Mouse (Mus musculus) left cerebral cortex, postnatal 25 days (tissue): ENCODE data around the gene Agpat4. TPM values are rescaled to one million over a fixed set of nuclear protein-coding genes. Genes with fewer than 3 reads are reported as not detected.
A peak's percentile ranks its signal among the peaks of the same experiment; 100 is the strongest.

Source experiments
- DNase-seq, 2 experiments: peaks; one replicate each; pipeline ENCODE4 v3.0.0; 2022; ENCODE audit warnings: low spot score in 2 of 2, mixed read lengths in 1 of 2
- intact Hi-C: fragments of 180-260 bp; cut with DNase I; formaldehyde crosslinking; loops from one replicate; pipeline ENCODE4 v1.15.1; 2025
- total RNA-seq, 2 experiments: library from RNA; stranded (reverse); gene quantifications; 2 replicates each; pipeline ENCODE4 v1.2.3; 2021

Gene Agpat4
- total RNA-seq = 10 to 100 TPM; 60.5 to 65.6 TPM

DNA sequence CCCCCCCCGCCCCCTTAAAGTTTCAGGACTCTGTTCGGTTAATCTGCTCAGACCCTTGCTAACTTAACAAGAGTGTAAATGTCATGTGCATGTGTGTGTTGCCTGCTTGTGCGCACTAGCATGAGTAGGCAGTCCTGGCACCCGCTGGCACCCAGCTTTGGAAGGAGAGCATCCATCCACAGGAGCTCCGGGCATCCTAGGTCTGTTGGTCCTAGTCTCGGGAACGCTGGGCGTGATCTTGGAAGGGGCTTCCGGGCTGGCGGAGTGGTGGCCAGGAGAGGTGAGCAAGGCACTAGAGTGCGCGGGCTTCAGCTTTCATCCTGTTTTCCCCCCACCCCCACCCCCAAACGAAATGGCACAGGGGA, at the start of gene Agpat4:
Agpat4 (plus strand) TSS at position 144 of the 365 bp plus-strand sequence.
- DNase-seq = peak; percentile 31 to 34
- intact Hi-C loops = loop anchor here (5.0 to 10.0 kb wide), 3 partner anchors 81 to 256 kb away; partner anchors contain the start of gene Plg

DNA sequence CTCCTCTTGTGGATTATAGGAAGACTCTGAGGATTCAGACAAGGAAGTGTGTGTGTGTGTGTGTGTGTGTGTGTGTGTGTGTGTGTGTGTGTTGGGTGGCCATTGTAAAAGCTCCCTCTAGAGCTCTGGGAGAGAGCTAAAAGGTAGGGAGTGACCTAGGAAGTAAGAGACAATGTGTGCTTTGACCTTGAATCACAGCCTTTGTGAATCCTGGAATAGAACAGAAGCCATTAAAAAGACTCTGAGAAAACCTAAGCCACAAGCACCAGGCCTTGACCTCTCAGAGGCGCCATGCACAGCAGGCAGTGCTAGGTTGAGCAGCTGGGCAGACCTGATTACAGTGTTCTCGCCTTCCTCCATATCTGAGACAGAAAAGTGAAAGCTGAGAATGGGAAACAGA, 41.7 kb upstream of the Agpat4 start:
- DNase-seq = no peak
- intact Hi-C loops = no loop called here

DNA sequence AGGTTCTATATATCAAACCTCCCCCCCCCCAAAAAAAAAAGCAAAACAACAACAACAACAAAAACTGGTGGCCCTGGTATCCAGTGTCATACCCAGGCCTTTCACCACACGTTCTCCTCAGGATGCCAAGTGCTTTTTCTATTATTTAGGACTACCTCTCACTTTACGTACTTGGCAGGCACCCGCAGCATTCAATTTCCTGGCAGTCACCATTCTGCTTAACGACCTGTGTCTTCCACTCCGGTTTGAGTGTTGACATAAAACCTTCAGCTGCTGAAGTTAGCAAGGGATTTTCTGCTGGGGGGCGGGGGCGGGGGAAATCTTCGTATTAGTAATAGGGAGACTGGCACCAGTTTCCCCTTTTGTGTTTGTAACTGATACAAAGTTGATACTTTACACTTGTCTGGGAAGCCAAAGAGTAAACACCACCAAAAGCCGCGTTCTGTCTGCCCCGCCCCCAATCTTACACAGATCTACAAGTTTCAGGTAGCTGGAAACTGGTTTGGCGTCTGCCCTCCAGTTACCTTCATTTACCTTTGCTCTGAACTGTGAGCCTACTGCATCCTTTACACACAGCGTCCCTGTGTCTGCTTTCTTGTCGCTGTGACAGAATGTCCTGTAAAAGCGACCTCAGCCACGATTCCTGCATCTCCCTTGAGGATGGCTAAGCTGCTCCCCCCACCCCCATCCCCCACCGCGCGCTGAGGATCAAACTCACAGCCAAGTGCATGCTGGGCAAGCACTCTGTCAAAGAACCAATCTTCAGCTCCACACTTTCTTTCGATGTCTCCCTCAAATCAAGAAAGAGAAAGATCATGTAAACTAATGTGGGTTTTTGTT, 37.6 kb upstream of the Agpat4 start:
- intact Hi-C loops = no loop called here

DNA sequence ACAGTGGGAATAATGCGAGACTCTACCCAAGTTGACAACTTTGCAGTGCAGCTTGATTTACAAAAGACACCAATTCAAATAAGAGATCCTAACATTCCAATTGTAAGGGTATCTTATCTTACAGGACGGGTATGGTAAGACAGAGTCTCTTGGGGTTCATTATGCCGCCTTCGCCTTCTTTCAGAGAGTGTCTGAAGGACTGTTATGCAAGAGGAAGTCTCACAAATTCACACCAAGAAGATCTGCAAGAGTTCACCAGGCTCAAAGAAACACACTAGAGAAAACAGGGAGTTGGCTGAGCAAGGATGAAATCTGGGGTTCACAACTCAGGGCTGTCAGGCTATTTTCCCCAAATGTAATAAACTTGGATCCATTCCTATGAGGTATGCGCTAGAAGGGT, 36.3 kb upstream of the Agpat4 start:
- intact Hi-C loops = no loop called here
- DNase-seq = peak in 1 of 2 experiments; percentile 76

More for the DNA sequence above, 37.6 kb upstream of the Agpat4 start:
- no peak for DNase-seq

DNA sequence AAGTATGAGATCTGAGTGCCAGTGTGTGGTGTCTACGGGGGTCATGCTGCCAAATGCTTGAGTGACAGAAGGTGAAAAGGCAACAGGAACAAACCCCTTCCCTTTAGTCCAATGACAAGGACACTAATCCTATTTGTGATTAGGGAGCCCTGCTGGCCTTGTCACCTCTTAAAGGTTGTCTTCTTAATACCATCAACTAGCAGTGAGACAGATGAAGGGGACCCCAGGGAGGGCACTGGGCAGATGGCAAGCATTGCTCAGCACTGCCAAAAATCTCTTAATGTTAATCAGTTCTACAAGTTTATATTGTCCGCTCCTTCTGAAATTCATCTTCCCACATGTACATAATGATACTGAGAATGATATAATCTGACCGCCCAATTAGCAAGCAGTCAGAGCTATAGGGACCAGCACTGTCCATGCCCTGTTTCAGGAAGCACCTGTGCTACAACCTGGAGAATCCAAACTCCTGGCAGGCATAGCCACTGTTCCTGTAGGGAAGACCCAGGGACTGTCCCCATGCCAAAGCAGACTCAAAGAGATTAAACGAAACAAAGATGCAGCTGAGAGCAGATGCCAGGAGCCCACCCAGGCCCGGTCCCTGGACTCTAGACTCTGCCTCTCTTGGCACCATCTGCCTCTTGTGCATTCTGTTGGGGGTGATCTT, 28.1 kb upstream of the Agpat4 start:
- DNase-seq = no peak
- intact Hi-C loops = no loop called here

DNA sequence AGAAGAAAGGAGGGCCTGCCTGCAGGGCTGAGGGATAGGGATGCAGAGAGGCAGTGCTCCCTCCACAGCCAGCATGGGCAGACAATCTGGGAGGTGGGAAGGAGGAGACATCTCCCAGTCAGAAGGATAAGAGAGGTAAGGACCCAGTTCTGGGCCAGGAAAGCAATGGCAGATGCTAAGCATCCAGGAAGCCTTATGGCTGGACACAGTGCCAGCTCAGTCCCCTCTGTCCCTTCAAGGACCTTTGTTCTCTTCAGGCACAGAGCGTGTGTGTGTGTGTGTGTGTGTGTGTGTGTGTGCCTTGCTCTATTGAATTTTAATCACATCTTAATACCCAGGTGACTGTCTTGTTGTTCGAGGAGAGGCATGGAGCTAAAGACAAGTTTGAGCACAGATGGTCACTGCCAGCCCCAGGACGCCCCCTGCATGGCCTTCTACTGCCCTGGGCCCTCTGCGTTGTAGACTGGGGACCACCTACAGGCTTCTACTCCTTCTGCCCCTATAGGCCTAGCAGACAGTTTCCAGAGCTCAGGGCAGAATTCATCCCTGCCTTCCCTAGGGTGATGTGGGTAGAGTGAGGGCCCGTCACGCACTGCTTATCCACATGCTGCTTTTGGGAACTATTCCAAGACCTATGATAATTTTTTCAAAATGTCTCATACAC, 25.5 kb upstream of the Agpat4 start:
- no peak for DNase-seq
- intact Hi-C loops = no loop called here

DNA sequence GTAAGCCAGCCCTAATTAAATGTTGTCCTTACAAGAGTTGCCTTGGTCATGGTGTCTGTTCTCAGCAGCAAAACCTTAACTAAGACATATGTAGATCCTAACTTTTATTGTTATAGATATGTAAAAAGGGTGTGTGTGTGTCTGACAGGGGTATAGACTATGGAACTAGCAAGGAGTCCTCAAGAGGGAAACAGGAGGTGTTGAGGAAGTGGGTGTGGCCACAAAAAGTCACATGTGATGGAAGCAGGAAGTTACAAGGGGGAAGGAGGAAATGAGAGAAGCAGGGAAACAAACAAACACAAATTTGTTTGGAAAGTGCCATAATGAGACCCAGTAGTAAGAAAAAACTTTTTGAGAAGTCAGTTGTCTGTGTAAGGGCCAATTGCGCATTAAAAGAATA, 24.5 kb upstream of the Agpat4 start:
- intact Hi-C loops = no loop called here
- DNase-seq = no peak

DNA sequence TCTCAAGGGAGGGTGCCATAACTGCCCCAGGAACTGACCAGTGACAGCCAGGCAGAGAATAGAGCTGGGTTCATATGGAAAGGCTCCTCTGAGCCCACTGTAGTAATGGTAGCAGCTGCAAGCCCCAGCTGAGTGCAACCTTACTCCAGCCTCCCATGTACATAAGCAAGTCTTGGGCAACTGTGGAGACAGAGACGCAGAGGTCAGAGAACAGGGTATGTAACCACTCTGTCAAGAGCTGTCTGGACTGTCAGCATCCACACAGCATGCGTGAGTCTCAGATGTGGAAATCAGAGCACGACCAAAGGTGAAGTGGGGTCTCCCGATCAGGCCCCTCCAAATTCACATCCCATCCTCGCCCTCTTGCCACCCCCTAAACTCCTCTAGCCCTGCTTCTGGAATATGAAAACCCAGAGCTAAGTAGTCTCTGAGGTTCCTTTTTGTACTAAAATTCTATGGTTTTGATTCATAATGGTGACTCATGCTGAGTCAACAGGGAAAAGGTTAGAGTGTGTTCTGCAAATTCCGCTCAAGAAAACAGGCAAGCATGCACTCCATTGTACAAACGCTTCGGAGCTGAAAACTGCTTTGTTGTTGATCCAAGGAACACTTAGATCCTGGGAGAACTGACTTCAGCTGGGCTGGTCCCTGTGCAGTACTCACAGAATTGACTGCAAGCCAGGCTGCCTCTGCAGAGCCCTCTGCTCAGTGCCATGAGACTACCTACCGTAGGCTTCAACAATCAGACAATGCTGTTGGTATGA, 23.5 kb upstream of the Agpat4 start:
- DNase-seq = peak; percentile 9 to 18
- intact Hi-C loops = no loop called here

DNA sequence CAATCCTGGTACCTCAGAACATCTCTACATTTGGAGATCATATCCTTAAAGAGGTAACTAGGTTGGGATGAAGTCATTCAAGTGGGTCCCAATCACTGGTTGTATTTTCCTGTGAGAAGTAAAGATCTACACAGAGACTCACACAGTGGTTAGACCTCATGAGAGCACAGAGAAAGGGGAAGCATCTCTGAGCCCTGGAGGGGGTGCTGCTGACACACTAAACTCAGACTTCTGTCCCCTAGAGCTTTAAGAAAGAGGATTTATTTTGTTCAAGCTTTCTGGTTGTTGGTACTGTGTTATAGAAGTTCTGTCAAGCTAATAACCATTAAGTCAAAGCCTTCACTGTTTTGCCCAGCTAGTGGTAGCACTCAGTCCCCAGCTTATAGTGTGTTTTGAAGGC, 19.1 kb upstream of the Agpat4 start:
- no peak for DNase-seq
- intact Hi-C loops = no loop called here

DNA sequence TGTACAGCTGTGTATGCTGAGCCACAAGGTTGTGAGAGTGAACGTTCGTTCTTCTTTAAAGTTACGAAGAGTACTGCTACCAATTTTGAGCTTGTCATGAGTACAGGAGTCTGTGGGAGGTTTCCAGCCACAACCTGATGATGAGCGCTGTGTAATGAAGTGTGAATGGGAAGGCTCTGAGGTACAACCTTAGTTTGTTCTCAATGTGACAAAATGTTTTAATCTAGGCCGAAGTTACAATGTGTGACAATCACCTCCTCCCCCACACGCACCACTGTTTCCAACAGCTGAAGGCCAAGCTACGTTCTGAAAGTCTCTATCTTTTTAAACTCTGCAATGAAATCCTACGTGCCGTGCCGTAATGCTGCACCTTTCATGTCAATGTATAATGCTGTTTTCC, 16.2 kb upstream of the Agpat4 start:
- DNase-seq = peak in 1 of 2 experiments; percentile 18
- intact Hi-C loops = no loop called here

DNA sequence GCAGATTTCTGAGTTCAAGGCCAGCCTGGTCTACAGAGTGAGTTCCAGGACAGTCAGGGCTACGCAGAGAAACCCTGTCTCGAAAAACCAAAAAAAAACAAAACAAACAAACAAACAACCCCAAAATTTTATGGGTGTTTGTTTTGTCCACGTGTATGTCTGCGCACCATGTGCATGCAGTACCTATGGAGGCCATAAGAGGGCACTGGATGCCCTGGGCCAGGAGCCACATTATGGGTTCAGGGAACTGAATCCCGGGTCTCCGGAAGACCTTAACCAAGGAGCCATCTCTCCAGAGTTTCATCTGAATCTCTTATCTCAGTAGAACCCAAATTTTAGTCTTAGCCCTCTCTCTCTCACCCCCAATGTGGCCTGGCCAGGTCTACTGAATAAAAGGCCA, 14.7 kb upstream of the Agpat4 start:
- intact Hi-C loops = no loop called here
- no peak for DNase-seq

DNA sequence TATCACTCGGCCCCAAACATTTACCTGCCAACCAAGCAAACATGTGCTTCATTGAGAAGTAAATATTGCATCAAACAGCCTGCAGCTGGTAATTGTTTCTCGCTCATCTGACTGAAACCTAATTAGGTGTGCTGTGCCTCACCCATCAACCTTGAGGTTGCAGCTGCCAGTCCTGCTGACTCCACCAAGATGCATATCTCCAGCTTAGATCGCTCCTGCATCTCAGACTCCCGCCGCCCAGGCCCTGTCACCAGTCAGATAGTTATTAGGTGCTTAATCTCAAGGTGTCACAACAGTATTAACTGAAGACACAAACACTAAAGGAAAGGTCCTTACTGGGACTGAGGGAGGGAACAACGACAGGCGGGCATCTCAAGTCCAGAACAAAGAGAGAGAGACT, 14.3 kb upstream of the Agpat4 start:
- intact Hi-C loops = no loop called here

DNA sequence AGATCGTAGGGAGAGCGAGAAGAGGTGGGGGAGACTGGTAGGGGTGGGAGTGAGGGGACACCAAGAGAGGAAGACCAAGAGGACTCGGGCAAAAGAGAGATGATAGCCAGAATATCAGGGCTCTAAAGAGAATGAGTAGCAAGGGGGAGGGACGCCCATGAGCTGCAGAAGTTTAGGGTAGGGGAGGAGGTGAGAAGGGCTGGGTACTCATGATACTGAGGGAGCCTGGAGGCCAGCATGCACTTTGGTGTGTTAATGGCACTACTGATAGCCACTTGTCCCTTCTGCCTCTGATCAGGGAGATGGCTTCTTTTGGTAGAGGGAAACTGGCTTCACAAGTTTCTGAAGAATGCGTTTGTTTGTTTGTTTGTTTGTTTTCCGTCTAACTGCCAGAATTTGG, 13.8 kb upstream of the Agpat4 start:
- DNase-seq = no peak
- intact Hi-C loops = no loop called here

More for the DNA sequence above, 14.3 kb upstream of the Agpat4 start:
- DNase-seq = no peak

DNA sequence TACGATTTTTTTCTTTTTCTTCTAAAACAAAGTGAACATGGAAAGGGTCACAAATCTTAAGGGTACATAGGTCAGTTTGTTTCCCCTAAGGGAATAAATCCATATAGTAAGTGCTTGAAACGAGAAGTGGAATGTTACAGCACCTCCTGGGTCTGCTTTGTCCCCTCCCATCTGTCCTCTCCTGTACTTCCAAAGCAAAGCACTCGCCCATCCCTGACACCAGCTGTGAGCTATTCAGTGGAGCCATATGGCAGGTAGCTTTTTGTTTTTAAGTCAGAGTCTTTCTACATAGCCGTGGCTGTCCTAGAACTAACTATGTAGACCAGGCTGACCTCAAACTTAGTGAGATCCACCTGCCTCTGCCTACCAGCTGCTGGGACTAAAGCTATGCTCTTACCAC, 12.2 kb upstream of the Agpat4 start:
- no peak for DNase-seq
- intact Hi-C loops = no loop called here

DNA sequence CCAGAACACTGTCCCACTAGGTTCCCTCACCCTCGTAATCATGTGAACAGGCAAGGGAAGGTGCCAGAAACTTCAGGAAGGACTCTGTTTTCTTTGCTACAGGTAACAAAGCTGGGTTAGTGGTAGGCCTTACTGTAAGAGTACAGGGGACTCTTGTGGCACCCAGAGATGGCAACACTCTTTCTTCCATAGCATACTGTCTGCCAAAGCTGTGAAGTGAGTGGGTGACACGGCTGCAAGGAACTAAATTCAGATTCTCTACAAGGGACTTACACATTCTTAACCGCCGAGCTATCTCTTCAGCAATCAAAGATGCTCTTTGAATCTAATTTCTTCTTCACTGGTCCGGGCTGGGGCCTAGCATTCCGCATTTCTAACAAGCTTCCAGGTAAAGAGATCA, 4.9 kb upstream of the Agpat4 start:
- intact Hi-C loops = loop anchor here (10.0 kb wide), 1 partner anchor 261 kb away; the partner anchor contains the start of gene Plg
- DNase-seq = peak in 1 of 2 experiments; percentile 80

DNA sequence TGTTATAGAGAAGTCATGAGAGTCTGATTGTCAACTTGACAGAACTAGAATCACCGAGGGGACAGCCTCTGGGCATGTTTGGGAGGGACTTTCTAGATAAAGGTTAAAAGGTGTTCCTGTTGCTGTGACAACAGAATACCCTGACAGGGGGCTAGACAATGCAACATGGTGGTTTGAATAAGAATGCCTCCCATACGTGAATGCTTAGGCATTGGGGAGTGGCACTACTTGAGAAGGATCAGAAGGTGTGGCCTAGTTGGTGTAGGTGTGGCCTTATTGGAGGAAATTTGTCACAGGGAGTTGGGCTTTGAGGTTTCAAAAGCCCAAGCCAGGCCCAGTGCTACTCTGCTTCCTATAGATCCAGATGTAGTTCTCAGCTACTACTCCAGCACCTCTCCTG, 3.4 kb upstream of the Agpat4 start:
- no peak for DNase-seq
- intact Hi-C loops = loop anchor here (5.0 to 10.0 kb wide), 3 partner anchors 78 to 260 kb away; partner anchors contain the start of gene Plg

DNA sequence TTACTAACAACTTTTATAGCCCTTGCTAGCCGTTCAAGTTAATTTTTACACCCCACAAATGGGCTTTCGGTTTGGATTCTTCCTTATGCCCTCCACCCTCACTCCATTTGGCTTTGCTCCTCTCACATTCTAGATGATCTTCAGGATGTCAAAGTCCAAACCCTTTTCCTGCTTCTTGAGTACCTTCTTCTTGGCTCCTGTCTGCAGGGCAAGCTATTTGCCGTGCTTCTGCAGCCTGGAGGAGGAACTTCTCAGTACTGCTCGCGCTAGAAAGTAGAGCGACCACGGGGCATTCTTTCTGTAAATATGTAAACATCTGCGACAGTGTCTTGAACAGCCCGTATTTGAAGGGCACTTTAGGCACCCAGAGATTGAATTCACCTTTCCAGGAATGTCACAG, 373 bp upstream of the Agpat4 start:
- DNase-seq = no peak
- intact Hi-C loops = loop anchor here (5.0 to 10.0 kb wide), 3 partner anchors 81 to 257 kb away; partner anchors contain the start of gene Plg

DNA sequence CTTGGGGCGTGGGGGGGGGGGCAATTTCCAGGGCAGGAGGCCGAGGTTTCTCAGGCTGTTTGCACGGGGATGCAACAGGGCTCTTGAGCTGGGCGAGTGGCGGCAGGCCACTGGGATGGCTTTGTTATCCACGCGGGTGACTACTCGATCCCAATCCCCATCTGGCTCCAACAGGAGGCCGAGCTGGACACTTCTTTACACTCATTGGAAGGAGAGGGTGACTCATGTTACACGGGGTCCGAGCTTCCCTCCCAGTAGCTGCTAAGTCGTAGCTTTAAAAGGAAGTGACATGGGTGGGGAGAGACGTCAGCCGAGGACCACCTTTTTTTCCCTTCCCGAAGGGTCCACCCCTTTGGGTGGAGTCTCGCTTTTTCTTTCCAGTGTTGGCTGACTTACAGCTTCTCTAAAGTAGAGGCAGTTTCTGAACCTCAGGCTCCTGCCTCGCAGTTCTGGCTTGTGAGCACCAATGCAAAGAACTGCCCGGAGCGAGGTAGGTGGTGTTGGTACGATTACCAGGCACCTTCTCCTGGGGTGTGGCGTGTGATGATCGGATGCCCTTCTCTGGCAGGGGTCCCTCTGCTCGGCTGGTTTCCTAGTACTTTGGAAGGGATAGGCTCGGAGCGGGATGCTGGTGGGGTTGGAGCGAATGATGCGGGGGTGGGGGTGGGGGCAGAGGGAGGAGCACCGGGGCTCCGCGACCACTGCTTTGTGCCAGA, 580 bp downstream of the Agpat4 start:
- intact Hi-C loops = loop anchor here (5.0 to 10.0 kb wide), 3 partner anchors 82 to 256 kb away; partner anchors contain the start of gene Plg
- peak; percentile 77 to 95 for DNase-seq

DNA sequence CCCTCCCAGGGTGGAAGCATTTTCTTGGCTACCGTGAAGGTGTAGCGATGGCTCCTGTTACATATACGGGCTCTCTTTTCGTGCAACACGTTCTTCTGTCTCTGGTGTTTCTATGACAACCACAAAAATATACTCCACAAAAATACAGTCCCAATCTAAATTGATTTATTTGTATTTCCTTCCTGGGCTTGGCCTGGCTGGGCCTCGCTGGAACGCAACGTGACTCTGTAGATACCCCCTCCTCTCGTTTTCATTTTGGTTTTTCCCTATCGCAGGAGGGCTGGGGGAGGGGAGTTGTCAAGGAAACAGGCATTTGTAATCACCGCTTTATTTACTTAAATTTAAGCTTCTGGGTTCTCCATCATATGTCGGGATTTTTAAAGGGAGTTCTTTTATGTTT, 1.2 kb downstream of the Agpat4 start:
- DNase-seq = peak; percentile 43 to 63
- intact Hi-C loops = loop anchor here (5.0 to 10.0 kb wide), 3 partner anchors 82 to 255 kb away; partner anchors contain the start of gene Plg
